Mouse (Mus musculus): ENCODE results near the gene Vamp5. TPM values are rescaled to one million over a fixed set of nuclear protein-coding genes. Genes with fewer than 3 reads are reported as not detected.

The Vamp5 gene
- total RNA-seq, 2 experiments from 2014 or later = 12.4 to 15.4 TPM

DNA sequence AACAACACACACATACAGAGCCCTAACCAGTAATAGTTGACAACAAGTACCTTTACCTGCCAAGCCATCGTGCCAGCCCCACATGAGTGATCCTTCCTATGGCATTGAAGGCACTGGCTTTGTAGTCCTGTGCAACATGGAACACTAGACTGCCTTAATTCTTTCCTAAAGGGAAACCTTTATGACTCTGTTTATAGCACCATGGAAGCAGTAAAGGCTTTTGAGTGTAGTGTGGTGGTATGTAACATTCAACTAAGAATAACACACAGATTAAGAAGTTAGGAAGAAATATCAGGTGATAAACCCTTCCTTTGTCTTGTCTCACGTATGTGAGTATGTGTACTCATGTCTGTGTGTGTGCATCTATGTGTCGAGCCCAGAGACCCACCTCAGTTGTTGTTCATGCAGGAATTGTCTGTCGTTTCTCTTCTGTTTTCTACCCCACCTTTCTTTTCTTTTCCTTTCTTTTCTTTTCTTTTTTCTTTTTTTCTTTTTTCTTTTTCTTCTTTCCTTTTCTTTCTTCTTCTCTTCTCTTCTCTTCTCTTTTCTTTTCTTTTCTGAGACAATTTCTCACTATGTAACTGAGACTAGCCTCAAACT lies 13.3 kb downstream of the Vamp5 start, which contains the start of gene Rnf181:
Rnf181 (minus strand) TSS at position 113 of the 600 bp plus-strand sequence.
- no peak for ATAC-seq (ENCODE audit: poor library complexity, severe bottlenecking)

DNA sequence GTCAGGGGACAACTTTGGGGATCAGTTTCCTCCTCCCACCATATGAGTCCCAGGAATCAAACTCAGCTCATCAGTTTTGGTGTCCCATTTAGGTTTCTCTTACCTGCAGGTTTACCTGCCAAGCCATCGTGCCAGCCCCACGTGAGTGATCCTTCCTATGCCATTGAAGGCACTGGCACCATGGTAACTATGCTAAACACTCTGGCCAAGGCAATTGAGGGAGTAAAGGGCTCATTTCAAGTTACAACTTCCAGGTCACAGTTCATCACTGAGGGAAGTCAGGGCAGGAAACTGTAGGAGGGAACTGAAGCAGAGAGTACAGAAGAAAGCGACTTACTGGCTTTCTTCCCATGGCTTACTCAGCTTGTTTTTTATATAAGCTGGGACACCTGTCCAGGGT lies 14.0 kb downstream of the Vamp5 start:
- ATAC-seq (ENCODE audit: poor library complexity, severe bottlenecking) = no peak

DNA sequence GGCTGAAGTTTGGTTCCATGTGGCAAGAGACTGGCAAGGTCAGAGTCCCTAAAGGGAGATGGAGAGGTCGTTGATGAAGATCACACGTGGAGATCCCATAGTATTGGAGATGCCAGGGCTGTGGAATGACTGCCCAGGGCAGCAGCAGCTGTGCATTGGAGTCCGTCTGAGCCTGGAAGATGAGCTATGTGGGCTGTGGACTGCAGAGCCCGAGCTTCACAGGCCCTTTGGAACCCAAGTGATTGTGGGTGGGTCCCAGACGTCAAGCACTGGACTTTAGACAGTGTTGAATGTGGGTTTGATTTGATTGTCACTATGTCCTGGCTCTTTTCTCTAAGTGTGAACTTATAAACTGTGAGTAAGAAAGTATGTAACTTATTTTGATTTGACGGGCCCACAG lies 15.3 kb downstream of the Vamp5 start:
- ATAC-seq (ENCODE audit: poor library complexity, severe bottlenecking) = no peak

DNA sequence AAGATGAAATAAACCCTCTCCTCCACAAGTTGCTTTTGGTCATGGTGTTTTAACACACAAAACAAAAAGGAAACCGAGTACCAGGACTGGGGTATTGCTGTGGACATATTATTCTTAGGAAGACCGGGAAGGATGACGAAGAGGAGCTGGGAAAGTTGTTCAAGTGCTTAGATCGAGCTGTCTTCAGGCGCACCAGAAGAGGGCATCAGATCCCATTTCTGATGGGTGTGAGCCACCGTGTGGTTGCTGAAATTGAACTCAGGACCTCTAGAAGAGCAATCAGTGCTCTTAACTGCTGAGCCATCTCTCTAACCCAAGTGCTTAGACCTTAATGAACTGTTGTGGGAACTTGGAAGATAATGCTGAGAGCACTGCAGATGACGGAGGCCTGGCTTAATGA lies 16.3 kb downstream of the Vamp5 start:
- ATAC-seq (ENCODE audit: poor library complexity, severe bottlenecking) = no peak

DNA sequence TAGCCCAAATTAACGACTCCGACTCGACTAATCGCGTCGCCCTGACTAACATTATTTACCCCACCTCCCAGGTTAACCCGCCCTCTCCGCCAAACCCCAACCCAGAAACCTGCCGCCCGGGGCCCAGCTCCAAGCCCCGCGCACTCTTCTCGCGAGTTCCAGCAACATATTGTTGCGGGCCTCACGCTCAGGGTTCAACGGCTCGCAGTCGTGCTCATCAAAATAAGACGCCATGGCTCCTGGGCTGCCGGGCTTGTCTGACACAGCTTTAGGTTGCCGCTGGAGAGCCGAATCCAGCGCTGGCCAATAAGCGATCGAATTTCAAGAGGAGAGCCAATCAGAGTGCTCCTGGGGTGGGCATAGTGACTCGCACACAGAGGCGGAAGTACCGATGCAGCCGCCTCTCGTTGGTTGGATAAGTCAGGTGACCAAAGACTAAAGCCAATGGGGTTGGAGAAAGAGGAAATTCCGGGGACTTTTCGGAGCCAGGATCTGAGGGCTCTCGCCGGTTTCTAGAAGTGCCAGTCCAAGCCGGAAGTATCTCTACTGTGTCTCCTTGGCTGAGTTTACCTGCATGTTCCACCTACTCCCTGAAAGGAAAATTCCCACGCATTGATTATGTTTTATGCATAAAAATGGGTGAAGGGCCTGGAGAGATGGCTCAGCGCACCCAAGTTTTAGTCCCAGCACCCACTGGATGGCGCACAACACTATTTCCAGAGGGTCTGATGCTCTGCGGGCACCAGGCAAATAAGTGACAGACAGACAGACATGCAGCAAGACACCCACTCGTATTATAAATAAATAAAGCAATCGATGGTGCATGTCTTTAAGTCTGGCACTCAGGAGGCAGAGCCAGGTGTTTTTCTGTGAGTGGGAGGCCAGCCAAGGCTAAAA lies 17.9 kb downstream of the Vamp5 start:
- ATAC-seq (ENCODE audit: poor library complexity, severe bottlenecking) = peak; percentile 98

DNA sequence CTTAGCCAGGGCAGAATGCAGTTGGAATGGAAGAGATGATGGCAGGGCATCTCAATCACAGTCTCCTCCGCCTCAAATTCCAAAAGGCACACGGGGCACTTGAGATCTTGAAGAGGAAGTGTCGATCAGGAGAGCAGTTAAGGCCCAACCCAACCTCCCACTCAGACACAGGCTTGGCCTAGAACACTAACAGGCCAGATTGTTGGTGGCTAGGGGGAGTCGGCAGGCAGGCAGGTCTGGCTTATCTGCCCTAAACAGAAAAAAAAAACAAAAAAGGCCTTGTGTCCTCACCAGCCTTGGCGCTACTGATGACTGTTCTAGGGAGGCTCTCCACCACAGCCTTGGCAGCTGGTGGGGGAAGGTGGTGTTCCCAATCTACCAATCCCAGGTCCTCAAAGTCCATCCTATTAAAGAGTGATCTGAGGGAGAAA lies 19.1 kb downstream of the Vamp5 start:
- ATAC-seq (ENCODE audit: poor library complexity, severe bottlenecking) = no peak

DNA sequence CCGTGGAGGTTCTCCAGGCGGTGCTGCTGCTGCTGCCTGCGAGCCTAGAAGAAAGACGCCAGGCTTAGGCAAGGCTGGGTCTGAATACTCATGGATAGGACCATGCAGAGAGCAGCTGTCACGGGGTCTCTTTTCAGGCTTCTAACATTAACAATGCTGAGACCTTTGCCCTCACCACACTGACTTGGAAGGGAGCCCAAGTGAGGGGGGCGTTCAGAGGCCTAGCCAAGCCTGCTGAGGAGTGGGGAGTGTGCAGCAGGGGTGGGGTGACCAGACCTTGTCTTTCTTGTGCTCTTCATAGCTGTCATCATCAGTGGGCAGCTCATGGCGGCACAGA lies 19.7 kb downstream of the Vamp5 start:
- ATAC-seq (ENCODE audit: poor library complexity, severe bottlenecking) = no peak

DNA sequence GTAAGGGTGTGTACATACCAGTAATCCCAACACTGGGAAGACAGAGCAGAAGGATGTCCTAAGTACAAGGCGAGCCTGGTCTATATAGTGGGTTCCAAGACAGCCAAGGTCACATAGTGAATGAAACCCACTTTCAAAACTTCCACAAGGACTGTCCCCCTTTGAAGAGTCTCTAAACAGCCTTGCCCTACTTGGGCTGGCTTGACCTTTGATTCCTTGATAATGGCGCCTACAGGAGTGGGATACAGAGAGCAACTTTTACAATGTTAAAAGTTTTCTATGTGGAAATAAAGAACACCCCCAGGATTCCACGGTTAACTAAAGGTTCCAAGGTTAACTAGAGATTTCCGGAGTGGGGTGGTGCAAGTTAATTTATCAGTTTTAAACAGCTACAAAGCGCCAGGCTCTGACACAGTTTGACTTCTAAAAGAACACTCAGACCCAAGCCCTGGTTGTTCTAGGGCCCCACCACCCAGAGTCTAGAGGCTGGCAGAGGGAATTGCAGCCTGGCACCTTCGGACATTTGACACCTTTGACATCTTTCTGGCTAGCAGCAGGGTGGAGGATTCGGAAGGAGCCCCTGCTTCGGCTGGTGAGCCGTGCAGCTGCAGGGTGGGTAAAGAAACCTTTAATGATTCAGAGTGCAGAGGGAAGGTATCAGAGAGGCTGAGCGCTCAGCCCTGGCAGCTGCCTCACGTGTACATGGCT lies 20.2 kb downstream of the Vamp5 start:
- no peak for ATAC-seq (ENCODE audit: poor library complexity, severe bottlenecking)

DNA sequence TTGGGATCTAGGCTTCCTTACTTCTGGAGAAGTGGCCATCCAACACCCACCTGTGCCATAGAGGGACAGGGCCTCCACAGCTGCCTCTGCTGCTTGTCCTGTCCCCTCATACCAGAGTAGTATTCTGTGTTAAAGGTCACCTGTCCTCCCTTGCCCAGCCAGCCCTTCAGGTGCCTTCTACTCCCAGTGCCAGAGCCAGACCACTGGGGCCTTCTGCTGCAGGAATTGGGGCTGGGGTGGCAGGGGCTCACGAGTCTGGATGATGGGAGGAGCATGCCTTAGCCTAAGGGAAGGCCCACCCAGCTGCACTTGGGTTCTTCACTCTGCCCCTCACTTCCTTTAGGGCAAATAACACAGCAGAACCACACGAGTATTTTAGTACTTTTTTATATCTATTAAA lies 20.9 kb downstream of the Vamp5 start:
- ATAC-seq (ENCODE audit: poor library complexity, severe bottlenecking) = no peak

DNA sequence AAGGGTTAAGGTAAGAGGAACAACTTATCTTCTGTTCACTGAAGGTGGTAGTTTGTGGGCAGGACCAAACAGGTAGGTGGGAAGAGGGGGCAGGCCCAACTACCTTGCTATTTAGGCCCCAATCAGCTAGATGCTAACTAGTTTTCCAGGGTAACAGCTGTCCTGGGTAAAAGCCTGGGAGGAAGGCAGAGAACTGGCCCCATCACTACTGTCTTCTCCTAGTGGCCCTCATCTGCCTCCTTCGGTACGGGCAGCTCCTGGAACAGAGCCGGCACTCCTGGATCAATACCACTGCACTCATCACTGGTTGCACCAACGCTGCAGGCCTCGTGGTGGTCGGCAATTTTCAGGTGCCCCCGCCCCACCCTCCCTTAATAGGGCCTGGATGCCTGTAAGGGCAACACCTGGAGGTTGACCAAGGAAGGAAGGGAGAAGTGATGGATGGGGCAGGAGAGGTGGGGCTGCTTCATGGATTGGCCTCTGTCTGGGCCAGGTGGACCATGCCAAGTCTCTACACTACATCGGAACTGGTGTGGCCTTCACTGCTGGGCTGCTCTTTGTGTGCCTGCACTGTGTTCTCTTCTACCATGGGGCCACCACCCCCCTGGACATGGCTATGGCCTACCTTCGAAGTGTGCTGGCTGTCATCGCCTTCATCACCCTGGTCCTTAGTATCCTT lies 22.0 kb downstream of the Vamp5 start:
- ATAC-seq (ENCODE audit: poor library complexity, severe bottlenecking) = no peak

DNA sequence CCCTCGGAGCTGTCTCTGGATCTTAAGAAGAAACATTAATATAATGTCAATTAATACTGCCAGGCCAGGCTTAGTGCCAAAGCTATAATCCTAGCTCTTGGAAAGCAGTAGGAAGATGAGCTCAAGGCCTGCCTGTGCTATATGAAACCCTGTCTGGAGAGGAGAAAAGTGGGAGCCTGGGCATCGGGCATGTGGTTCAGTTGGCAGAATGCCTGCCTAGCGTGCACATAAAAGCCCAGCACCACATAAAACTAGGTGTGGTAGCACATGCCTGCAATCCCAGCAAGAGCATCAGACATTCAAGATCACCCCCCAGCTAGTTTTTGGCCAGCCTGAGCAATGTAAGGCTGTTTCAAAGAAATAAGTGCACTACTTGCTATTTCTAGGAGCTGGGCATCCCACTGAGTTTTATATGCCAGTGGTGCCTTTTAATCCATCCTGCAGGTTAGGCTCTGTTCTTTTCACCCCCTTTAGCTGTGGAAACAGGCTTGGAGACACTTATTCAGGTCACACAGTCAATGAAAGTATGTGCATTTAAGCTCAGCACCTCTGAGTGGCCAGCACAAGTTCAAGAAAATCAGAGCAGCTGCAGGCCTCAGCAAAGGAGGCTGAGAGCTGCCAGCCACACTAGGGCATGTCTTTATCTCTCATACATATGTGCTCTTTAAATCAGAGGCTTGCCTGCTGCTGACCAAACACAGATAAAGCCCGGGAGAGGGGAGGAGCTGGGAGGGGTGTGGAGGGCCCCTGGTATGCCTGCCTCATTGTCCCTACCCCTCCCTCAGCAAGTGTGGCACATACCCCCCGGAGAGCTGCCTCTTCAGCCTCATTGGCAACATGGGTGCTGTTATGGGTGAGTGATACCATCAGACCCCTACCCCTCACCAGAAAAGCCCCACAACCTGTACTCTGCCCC lies 22.8 kb downstream of the Vamp5 start:
- ATAC-seq (ENCODE audit: poor library complexity, severe bottlenecking) = no peak

DNA sequence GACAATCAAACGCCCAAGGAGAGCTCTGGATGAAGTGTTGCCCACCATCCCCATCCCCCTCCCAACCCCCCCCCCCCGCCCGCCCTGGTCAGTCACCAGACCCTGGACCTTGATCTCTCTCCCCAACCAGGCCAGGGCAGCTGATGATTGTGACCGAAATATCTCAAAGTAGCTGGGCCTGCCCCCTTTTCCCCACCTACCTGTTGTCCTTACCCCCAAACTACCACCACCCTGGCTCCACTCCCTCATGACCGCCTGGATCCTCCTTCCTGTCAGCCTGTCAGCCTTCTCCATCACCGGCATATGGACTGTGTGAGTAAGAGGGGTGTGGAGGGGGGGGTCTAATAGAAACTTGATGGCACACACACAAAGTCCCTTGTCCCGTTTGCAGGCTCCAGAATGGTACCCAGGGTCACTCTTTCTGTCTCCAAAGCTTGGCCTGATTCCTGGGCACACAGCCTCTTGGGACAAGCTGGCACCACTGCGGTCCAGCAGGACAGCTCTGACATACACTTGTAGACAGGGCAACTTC lies 24.2 kb downstream of the Vamp5 start:
- no peak for ATAC-seq (ENCODE audit: poor library complexity, severe bottlenecking)

DNA sequence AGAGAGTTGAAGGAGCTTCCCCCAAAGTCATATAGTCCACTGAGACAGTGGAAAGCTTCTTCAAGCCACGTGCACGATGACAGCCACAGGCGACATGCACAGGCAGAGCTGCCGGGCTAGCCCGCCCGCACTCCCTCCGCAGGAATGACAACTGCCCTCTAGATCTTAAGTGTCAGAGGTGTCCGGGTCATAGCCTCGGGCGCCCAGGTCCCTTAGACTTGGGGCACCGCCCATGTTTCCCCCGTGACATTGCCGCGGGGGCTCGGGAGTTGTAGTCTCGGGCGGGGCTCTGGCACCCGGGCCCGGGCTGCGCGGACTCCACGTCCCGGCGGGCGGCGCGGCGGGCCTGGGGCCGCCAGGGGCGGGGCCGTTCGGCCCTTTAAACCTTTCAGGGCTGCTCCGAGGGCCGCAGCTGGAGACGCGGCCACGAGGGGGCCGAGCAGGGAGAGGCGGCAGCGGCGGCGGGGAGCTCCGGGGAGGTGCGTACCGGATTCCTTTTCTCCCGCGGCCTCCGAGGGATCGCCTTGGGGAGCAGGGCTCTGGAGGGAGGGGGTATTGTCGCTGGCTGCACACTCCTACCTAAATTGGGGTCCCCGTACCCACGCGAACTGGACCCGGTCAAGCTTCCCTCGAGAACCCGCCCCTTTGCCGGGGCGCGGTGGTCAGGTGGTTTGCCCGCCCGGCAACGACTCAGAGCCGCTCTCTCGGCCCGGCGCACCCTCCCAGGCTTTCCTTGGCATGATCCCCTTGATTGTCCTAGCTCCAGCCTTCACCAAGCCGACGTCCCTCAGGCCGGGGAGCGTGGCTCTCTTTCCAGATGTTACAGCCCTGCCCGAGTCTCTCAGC lies 25.0 kb downstream of the Vamp5 start, which contains the start of gene Tmem150a:
Tmem150a (plus strand) TSS at position 382 of the 846 bp plus-strand sequence.
- peak; percentile 72 for ATAC-seq (ENCODE audit: poor library complexity, severe bottlenecking)

DNA sequence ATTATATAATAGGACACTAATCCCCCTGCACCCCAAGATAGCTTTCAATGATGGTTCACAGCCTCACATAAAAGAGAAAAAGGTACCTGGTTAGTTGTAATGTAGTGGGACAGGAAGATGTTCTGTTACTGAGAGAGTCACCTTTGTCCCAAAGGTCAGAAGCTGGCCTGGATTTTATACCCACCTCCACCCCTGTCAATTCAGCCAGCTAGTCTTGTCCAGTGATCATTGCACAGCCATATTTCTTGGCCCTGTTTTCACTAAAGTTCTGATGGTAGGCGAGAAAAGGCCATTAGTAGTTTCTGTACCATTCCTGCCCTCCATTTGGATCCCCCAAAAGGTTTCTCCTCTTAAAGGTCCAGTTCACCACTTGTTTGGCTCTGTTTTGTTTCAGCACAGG lies 26.2 kb downstream of the Vamp5 start:
- ATAC-seq (ENCODE audit: poor library complexity, severe bottlenecking) = no peak

DNA sequence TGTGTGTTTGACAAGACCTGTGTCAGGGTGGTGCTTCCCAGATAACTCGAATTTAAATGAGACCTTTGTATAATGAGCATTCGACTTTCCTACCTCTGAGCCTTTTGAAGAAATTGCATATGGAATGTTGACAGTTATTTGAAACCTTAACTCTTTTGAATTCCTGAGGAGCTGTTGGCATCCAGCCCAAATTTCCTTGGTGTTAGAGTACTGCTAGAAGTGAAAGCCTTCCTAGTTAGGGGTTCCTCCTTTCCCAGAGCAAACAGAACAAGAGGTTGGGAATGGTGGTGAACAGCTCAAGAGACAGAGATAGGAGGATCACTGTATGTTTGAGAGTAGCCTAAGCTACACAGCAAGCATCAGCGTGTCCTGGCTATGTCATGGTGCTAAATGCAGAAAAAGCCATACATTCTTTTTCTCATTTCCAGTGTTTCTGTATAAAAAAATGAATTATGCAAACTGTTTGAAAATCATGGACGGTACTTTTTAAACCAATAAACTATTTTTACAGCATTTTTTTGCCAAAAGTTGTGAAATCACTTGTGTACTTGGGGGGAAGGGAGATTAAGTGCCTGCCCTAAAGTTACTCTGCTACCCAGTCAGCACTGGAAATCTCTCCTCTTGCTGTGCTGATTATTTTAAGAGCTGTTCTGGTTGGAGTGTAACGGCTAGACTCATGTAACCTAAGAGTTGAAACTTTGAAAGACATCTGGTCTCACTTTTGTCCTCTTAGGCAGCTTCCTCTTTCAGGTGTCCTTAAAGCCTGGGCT lies 27.4 kb downstream of the Vamp5 start:
- no peak for ATAC-seq (ENCODE audit: poor library complexity, severe bottlenecking)

DNA sequence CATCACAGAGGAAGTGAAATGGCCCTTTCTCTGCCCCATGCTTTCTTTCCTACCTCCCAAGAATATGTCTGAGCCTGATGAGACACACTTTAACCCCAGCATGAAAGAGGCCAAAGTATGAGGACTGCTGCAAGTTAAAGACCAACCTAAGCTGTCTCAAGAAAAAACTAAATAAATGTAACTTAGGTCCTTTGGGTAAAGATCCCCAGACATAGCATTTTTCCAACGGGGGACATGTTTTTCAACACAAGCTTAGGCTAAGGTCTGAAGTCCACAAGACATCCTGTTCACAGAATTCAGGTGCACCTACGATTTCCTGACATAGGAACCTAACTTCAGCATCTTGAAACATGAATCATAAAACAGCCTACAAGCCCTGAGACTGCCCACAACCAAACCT lies 30.1 kb downstream of the Vamp5 start:
- ATAC-seq (ENCODE audit: poor library complexity, severe bottlenecking) = no peak

DNA sequence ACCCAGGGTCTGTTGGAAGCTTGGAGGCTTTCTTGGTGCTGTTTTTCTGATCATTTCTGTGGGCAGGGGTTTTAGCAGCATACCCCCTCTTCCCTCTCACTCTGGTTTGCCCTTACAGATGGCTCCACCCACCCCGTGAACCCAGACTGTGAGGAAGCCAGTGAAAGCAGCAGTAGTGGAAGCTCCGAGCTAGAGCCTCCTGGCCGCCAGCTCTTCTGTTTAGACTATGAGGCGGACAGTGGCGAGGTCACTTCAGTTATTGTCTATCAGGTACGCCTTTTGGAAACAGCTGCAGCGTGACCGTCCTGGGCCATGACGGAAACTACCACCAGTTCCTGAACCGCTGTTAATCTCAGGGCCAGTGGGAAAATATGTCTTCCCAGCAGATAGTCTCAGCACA lies 31.9 kb downstream of the Vamp5 start:
- no peak for ATAC-seq (ENCODE audit: poor library complexity, severe bottlenecking)

All from megakaryocyte, adult 5-6 weeks (primary cell).